ENCODE assay signal across 13 mouse cellular contexts in the genomic region with DNA sequence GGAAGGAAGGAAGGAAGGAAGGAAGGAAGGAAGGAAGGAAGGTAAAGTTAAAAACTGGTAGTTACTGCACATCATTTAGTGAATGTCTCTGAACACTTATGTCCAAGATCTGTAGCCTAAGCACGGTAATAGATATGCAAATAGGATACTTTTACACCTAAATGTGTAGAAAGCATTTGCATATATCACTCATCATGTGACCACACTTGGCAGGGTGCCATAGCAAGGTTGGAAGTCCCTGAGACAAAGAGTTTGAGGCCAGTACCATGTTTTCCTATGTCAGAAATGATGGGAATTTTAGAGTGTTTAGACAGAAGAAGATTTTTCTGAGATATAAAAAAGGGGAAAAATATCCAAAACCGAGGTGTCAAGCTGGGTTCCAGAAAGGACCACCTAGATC.
"Had no signal": no experiment of that assay in that cellular context is flagged by ENCODE, and none has a peak within 500 bp of the region (broad histone marks: within the 10 kb centered on the region; RNA-seq: fewer than 3 reads in every experiment).

No protein-coding gene starts in this region.

- H3K4me3 ChIP-seq: layer of hippocampus, adult 2 months; limb, embryonic 13.5 days; midbrain, embryonic 13.5 days; neural tube, embryonic 13.5 days had no signal

- H3K4me2 ChIP-seq: limb, embryonic 13.5 days; midbrain, embryonic 13.5 days; neural tube, embryonic 13.5 days had no signal

- H3K9me3 ChIP-seq: limb, embryonic 13.5 days; midbrain, embryonic 13.5 days; neural tube, embryonic 13.5 days had no signal

- H3K27me3 ChIP-seq: limb, embryonic 13.5 days; midbrain, embryonic 13.5 days; neural tube, embryonic 13.5 days had no signal

- H3K9ac ChIP-seq: limb, embryonic 13.5 days; liver, embryonic 14.5 days; midbrain, embryonic 13.5 days; neural tube, embryonic 13.5 days had no signal

- H3K4me1 ChIP-seq: limb, embryonic 13.5 days; midbrain, embryonic 13.5 days; neural tube, embryonic 13.5 days had no signal

- DNase-seq: kidney, postnatal 10 days; kidney, postnatal 4 days; left cerebral cortex, postnatal 4 days; lung, adult 18-20 months; retina, postnatal 1 day; right cerebral cortex, postnatal 4 days; spleen, adult 18-20 months had no signal

- H3K36me3 ChIP-seq: midbrain, embryonic 13.5 days; neural tube, embryonic 13.5 days had no signal

- ATAC-seq: midbrain, embryonic 13.5 days had no signal

- H3K27ac ChIP-seq: layer of hippocampus, adult 2 months; limb, embryonic 13.5 days; liver, embryonic 14.5 days; midbrain, embryonic 13.5 days; neural tube, embryonic 13.5 days; stomach, postnatal 0 days had no signal
